Mouse (Mus musculus) spleen, adult 2 months (tissue): Measurements from ENCODE around the gene Tph1.

ENCODE experiments used
- CTCF ChIP-seq: fragments of 200-500 bp; IDR thresholded peaks from 2 replicates; pipeline ENCODE4 v1.5.1; 2011; ENCODE audit warnings: mild to moderate bottlenecking, inconsistent platforms; ENCODE audit not compliant: insufficient read depth, insufficient read length, insufficient replicate concordance; ENCODE audit errors: extremely low read depth
- POLR2A ChIP-seq: fragments of 200-500 bp; IDR thresholded peaks from 2 replicates; pipeline ENCODE4 v1.6.1; 2011; ENCODE audit warnings: low read depth, low read length, inconsistent platforms

DNA sequence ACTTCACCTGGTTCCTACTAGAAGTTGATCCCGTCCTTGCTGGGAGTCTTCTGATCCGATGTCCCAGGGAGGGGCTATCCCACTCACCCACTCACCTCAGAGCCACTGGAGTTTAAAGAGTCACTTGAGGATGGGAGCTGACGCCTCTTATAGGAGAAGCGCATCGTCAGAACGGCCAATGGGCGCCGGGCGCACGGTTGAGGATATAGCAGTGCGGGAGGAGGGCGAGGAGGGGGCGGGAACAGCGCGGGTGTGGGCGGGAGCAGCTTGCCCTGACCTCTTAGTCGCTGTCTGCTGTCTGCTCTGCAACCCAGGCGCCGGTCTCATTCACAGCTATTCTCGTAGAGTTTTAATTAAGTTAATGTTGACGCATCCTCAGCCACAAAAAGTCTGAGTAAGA is 5.1 kb downstream of the Tph1 start:
- TF ChIP-seq CTCF (no peak), POLR2A (no peak)
